In the genomic region with DNA sequence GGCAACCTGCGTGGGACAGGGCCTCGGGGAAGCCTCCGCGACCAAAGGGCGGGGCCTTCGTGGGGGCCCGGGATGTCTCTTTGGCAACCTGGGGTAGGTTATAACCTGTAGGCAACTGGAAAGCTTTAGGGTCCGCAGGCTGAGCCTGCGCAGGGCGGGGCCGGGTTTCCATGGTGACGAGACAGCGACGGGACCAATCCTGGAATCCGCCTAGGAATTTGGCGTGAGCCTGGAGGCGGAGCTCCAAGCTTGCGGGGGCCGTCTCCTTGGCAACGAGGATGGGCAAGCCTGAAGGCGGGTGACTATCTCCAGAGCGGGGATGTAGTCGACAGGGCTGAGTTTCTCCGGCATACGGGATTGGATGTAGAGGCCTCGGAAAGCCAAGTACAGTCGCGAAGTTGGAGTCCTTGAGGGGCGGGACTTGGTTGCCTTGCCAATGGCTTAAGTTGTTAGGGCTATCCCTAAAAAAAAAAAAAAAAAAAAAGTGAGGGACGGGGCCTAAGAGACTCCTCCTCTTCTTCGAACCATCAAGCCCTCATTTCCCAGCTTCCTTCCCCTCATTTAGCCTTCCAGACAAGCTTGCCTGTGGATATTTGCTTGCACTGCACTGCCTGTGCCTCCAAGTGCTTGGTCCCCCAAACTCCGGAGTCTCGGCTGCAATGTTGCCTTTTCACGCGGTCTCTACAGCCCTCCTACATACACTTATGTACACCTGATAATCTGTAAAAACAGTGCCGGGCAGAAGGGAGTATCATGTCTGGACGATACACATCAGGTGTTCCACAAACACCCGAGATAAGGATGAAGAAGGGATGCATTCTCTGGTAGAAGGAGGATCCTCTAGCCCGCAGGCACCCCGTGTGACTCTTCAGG, we compare ENCODE assay signal across 7 mouse cellular contexts. TPM values are rescaled to one million over a fixed set of nuclear protein-coding genes. Genes with fewer than 3 reads are reported as not detected.
A peak's percentile ranks its signal among the peaks of the same experiment; 100 is the strongest.
DNase-seq lines count a peak whose midpoint lies in the region; ATAC-seq and TF ChIP-seq lines count a peak whose summit lies in the region.

No protein-coding gene starts in this region.

- H3K9ac ChIP-seq in intestine, embryonic 16.5 days (ENCODE audit: low read depth, low read length), result peak overlapping the region; percentile 99

- peak; percentile 94 for DNase-seq in adrenal gland, postnatal 25 days
- peak; percentile 95 for DNase-seq in embryo, embryonic 9.5 days (ENCODE audit: extremely low spot score)
- peak; percentile 80 to 92 for DNase-seq in gastrocnemius, postnatal 36 days
- DNase-seq in left cerebral cortex, postnatal 36 days (ENCODE audit: low spot score in 2 of 2), result peak; percentile 94 to 95
- peak; percentile 97 for DNase-seq in midbrain, embryonic 10.5 days (ENCODE audit: low spot score)

- WGBS in intestine, embryonic 16.5 days, result 11% methylated on average over 40 of the region's 40 CpGs
- 12% methylated on average over 40 of the region's 40 CpGs for WGBS in midbrain, embryonic 10.5 days
- 9% methylated on average over 40 of the region's 40 CpGs for WGBS in small intestine, adult 2 months

- TF ChIP-seq POLR2A in small intestine, adult 2 months (IDR thresholded peaks at IDR 0.05; ENCODE audit: low read depth, low read length), result no peak; the same call in 1 of the 2 replicates

- intact Hi-C loops in gastrocnemius, postnatal 36 days (cut with DNase I), result loop anchor here (2.0 kb wide), 1 partner anchor 43 kb away; no protein-coding TSS in a partner anchor
- intact Hi-C loops in left cerebral cortex, postnatal 36 days (cut with DNase I), result loop anchor here (1.0 kb wide), 1 partner anchor 87 kb away; the partner anchor contains the start of gene Ptbp1

- no peak for TF ChIP-seq CTCF in small intestine, adult 2 months (IDR thresholded peaks at IDR 0.05; ENCODE audit: extremely low read depth, insufficient read length, insufficient replicate concordance, low read depth, low read length)

- H3K4me1 ChIP-seq in intestine, embryonic 16.5 days (ENCODE audit: control insufficient read depth, insufficient read depth, low read length), result peaks cover 37% of the 10 kb centered on the region
- peaks cover 50% of the 10 kb centered on the region for H3K4me1 ChIP-seq in midbrain, embryonic 10.5 days
- peaks cover 24% of the 10 kb centered on the region for H3K4me1 ChIP-seq in small intestine, adult 2 months (ENCODE audit: control insufficient read depth, insufficient read depth, insufficient read length, low read length)

- ATAC-seq in intestine, embryonic 16.5 days, result peak; percentile 75

- peak overlapping the region; percentile 95 for H3K27ac ChIP-seq in intestine, embryonic 16.5 days (ENCODE audit: low read length)
- H3K27ac ChIP-seq in midbrain, embryonic 10.5 days (replicated peaks), result peak overlapping the region; percentile 98
- peak overlapping the region; percentile 74 for H3K27ac ChIP-seq in small intestine, adult 2 months (ENCODE audit: insufficient read depth, low read depth, low read length)

- H3K4me3 ChIP-seq in intestine, embryonic 16.5 days (ENCODE audit: low read length), result peak overlapping the region; percentile 97
- peak overlapping the region; percentile 98 for H3K4me3 ChIP-seq in midbrain, embryonic 10.5 days
- peak overlapping the region; percentile 92 for H3K4me3 ChIP-seq in small intestine, adult 2 months (ENCODE audit: low read depth, low read length)

- 0 out of 2 replicates have a peak, but pooled peaks cover 5% of the 10 kb centered on the region for H3K9me3 ChIP-seq in intestine, embryonic 16.5 days (ENCODE audit: control insufficient read depth, low read length)
- H3K9me3 ChIP-seq in midbrain, embryonic 10.5 days (replicated peaks), result 0 out of 2 replicates have a peak, but pooled peaks cover 4% of the 10 kb centered on the region

- H3K4me2 ChIP-seq in intestine, embryonic 16.5 days (ENCODE audit: low read depth, low read length), result peak overlapping the region; percentile 99

- H3K36me3 ChIP-seq in intestine, embryonic 16.5 days (ENCODE audit: control insufficient read depth, insufficient read depth, low read length), result no peaks in the 10 kb centered on the region
- peaks cover 20% of the 10 kb centered on the region for H3K36me3 ChIP-seq in midbrain, embryonic 10.5 days
- H3K36me3 ChIP-seq in small intestine, adult 2 months (ENCODE audit: control insufficient read depth, insufficient read depth, low read length), result peaks cover under 1% of the 10 kb centered on the region; the same call in 1 of the 2 replicates

- H3K27me3 ChIP-seq in intestine, embryonic 16.5 days (replicated peaks; ENCODE audit: control insufficient read depth, insufficient read depth, low read length), result no peaks in the 10 kb centered on the region
- H3K27me3 ChIP-seq in midbrain, embryonic 10.5 days (ENCODE audit: low read depth, poor library complexity, severe bottlenecking), result 0 out of 2 replicates have a peak, but pooled peaks cover 9% of the 10 kb centered on the region
- no peaks in the 10 kb centered on the region for H3K27me3 ChIP-seq in small intestine, adult 2 months (ENCODE audit: control insufficient read depth, insufficient read depth, low read length)

RNA-seq across cellular contexts. Expression of gene Rnf126, which starts 0.9 kb away (rescaled TPM):
- total RNA-seq in adrenal gland, postnatal 25 days (2021), result 59.5 and 63.8 TPM in 2 replicates
- 10 to 100 TPM; 35.1 to 40.1 TPM for total RNA-seq in gastrocnemius, postnatal 36 days (2021)
- polyA plus RNA-seq in intestine, embryonic 16.5 days (2015; fragmentation: Nextera tagmentation; extraction: Ambion mirVana), result 39.7 and 56.6 TPM in 2 replicates
- 100 to 1,000 TPM in 1 of 2 experiments, 10 to 100 TPM in 1; 92.7 to 104 TPM for total RNA-seq in left cerebral cortex, postnatal 36 days (2021)
- polyA plus RNA-seq in midbrain, embryonic 10.5 days (2016; fragmentation: Nextera tagmentation; extraction: Ambion mirVana), result 109 and 118 TPM in 2 replicates
- 130 and 222 TPM in 2 replicates for polyA plus RNA-seq in small intestine, adult 2 months (2012; rRNA removed)

RNA-seq across cellular contexts. Expression of gene Fstl3, which starts 9.5 kb away (rescaled TPM):
- total RNA-seq in adrenal gland, postnatal 25 days (2021), result 8.5 and 10.6 TPM in 2 replicates
- total RNA-seq in gastrocnemius, postnatal 36 days (2021), result 1 to 10 TPM; 1.2 to 1.8 TPM
- polyA plus RNA-seq in intestine, embryonic 16.5 days (2015; fragmentation: Nextera tagmentation; extraction: Ambion mirVana), result 15.1 and 16.6 TPM in 2 replicates
- total RNA-seq in left cerebral cortex, postnatal 36 days (2021), result 1 to 10 TPM; 2.8 to 3.6 TPM
- polyA plus RNA-seq in midbrain, embryonic 10.5 days (2016; fragmentation: Nextera tagmentation; extraction: Ambion mirVana), result 1.1 and 1.8 TPM in 2 replicates
- 16.0 and 19.6 TPM in 2 replicates for polyA plus RNA-seq in small intestine, adult 2 months (2012; rRNA removed)

RNA-seq across cellular contexts. Expression of gene Fgf22, which starts 12.7 kb away (rescaled TPM):
- total RNA-seq in adrenal gland, postnatal 25 days (2021), result not detected in 2 replicates
- total RNA-seq in gastrocnemius, postnatal 36 days (2021), result not detected
- 0.26 TPM in 1 of 2 replicates, not detected in the other for polyA plus RNA-seq in intestine, embryonic 16.5 days (2015; fragmentation: Nextera tagmentation; extraction: Ambion mirVana)
- total RNA-seq in left cerebral cortex, postnatal 36 days (2021), result 1 to 10 TPM; 4.0 to 4.7 TPM
- 0.27 and 0.42 TPM in 2 replicates for polyA plus RNA-seq in midbrain, embryonic 10.5 days (2016; fragmentation: Nextera tagmentation; extraction: Ambion mirVana)
- not detected in 2 replicates for polyA plus RNA-seq in small intestine, adult 2 months (2012; rRNA removed)

RNA-seq across cellular contexts. Expression of gene Polrmt, which starts 21.2 kb away (rescaled TPM):
- 70.4 and 74.1 TPM in 2 replicates for total RNA-seq in adrenal gland, postnatal 25 days (2021)
- total RNA-seq in gastrocnemius, postnatal 36 days (2021), result 10 to 100 TPM; 29.4 to 33.2 TPM
- polyA plus RNA-seq in intestine, embryonic 16.5 days (2015; fragmentation: Nextera tagmentation; extraction: Ambion mirVana), result 38.8 and 40.5 TPM in 2 replicates
- 10 to 100 TPM; 44.9 to 49.7 TPM for total RNA-seq in left cerebral cortex, postnatal 36 days (2021)
- polyA plus RNA-seq in midbrain, embryonic 10.5 days (2016; fragmentation: Nextera tagmentation; extraction: Ambion mirVana), result 48.6 and 51.7 TPM in 2 replicates
- polyA plus RNA-seq in small intestine, adult 2 months (2012; rRNA removed), result 38.7 and 50.0 TPM in 2 replicates

RNA-seq across cellular contexts. Expression of gene Prss57, which starts 23.2 kb away (rescaled TPM):
- not detected in 2 replicates for total RNA-seq in adrenal gland, postnatal 25 days (2021)
- total RNA-seq in gastrocnemius, postnatal 36 days (2021), result not detected
- polyA plus RNA-seq in intestine, embryonic 16.5 days (2015; fragmentation: Nextera tagmentation; extraction: Ambion mirVana), result 0.07 and 0.11 TPM in 2 replicates
- total RNA-seq in left cerebral cortex, postnatal 36 days (2021), result under 1 TPM; 0.74 to 0.79 TPM
- polyA plus RNA-seq in midbrain, embryonic 10.5 days (2016; fragmentation: Nextera tagmentation; extraction: Ambion mirVana), result 0.05 TPM in 1 of 2 replicates, not detected in the other
- polyA plus RNA-seq in small intestine, adult 2 months (2012; rRNA removed), result 0.24 and 0.67 TPM in 2 replicates

Comparison
In these comparisons a context has a peak if more than half of its experiments do, and no peak if none do; other contexts are left out.
1. Peak in every context shown above with its lines: DNase-seq, ATAC-seq, H3K4me3 ChIP-seq and H3K27ac ChIP-seq.